Mouse (Mus musculus) stomach, postnatal 0 days (tissue): ENCODE results near the gene Zfp759.

Experiments used
- CTCF ChIP-seq: IDR thresholded peaks from 2 replicates; pipeline ENCODE4 v1.5.1; 2016; ENCODE audit warnings: antibody characterized with exemption, low read depth, mild to moderate bottlenecking, moderate library complexity
- EP300 ChIP-seq: optimal IDR thresholded peaks from 2 replicates; pipeline ENCODE3; 2016; ENCODE audit warnings: antibody characterized with exemption

- no peak for TF ChIP-seq CTCF
- TF ChIP-seq EP300: no peak
Observed at GRCm38 (mm10) chr13:67113287-67113686, 8.2 kb upstream of the Zfp759 start.
